Mouse (Mus musculus): Measurements from ENCODE around the gene Sec24a. TPM values are rescaled to one million over a fixed set of nuclear protein-coding genes. Genes with fewer than 3 reads are reported as not detected.
"Not testable (repeated sequence)": the region's sequence is repeated elsewhere in the genome, so short reads cannot be mapped to it uniquely, and the experiment has no call there.

The Sec24a gene
- polyA plus RNA-seq, 1 experiment from 2014 or later = 12.8 TPM

GRCm38 (mm10) chr11:51782721-51783120 lies 19.3 kb upstream of the Sec24a start:
- no peaks in the 10 kb centered on the region for H3K4me1 ChIP-seq
- H3K36me3 ChIP-seq (replicated peaks) = peaks cover 74% of the 10 kb centered on the region
- no peak overlapping the region for H3K4me3 ChIP-seq
- 91% methylated on average over 6 of the region's 6 CpGs for WGBS
- H3K27me3 ChIP-seq (ENCODE audit: poor library complexity, severe bottlenecking) = no peaks in the 10 kb centered on the region
- DNase-seq (ENCODE audit: extremely low spot score, low spot score) = no peak
- no peaks in the 10 kb centered on the region for H3K9me3 ChIP-seq
- no peak overlapping the region for H3K27ac ChIP-seq

- Histone ChIP-seq H3K27ac (no peak overlapping the region), H3K9me3 (no peaks in the 10 kb centered on the region), H3K36me3 (replicated peaks) (peaks cover 59% of the 10 kb centered on the region), H3K4me1 (no peaks in the 10 kb centered on the region), H3K27me3 (ENCODE audit: poor library complexity, severe bottlenecking) (no peaks in the 10 kb centered on the region), H3K4me3 (no peak overlapping the region)
- DNase-seq (ENCODE audit: extremely low spot score, low spot score) = no peak
- 94% methylated on average over 9 of the region's 9 CpGs for WGBS
Observed at GRCm38 (mm10) chr11:51780773-51781267, 17.4 kb upstream of the Sec24a start.

- DNase-seq (ENCODE audit: extremely low spot score, low spot score) = no peak
- no peak overlapping the region for H3K4me3 ChIP-seq
- H3K36me3 ChIP-seq (replicated peaks) = peaks cover 33% of the 10 kb centered on the region
- no peak overlapping the region for H3K27ac ChIP-seq
- H3K4me1 ChIP-seq = no peaks in the 10 kb centered on the region
- 93% methylated on average over 5 of the region's 5 CpGs for WGBS
- H3K9me3 ChIP-seq = no peaks in the 10 kb centered on the region
- H3K27me3 ChIP-seq (ENCODE audit: poor library complexity, severe bottlenecking) = no peaks in the 10 kb centered on the region
Observed at GRCm38 (mm10) chr11:51777478-51777877, 14.0 kb upstream of the Sec24a start.

GRCm38 (mm10) chr11:51775507-51775906 lies 12.1 kb upstream of the Sec24a start:
- Histone ChIP-seq H3K4me3 (no peak overlapping the region), H3K9me3 (no peaks in the 10 kb centered on the region), H3K4me1 (no peaks in the 10 kb centered on the region), H3K27ac (no peak overlapping the region), H3K36me3 (replicated peaks) (peaks cover 13% of the 10 kb centered on the region), H3K27me3 (ENCODE audit: poor library complexity, severe bottlenecking) (no peaks in the 10 kb centered on the region)
- 93% methylated on average over 3 of the region's 3 CpGs for WGBS
- DNase-seq (ENCODE audit: extremely low spot score, low spot score) = no peak

GRCm38 (mm10) chr11:51768296-51768695 lies 4.9 kb upstream of the Sec24a start:
- Histone ChIP-seq H3K27ac (no peak overlapping the region), H3K9me3 (no peaks in the 10 kb centered on the region), H3K36me3 (replicated peaks) (no peaks in the 10 kb centered on the region), H3K4me3 (no peak overlapping the region), H3K4me1 (peaks cover 16% of the 10 kb centered on the region), H3K27me3 (ENCODE audit: poor library complexity, severe bottlenecking) (no peaks in the 10 kb centered on the region)
- WGBS = 82% methylated on average over 5 of the region's 5 CpGs
- no peak for DNase-seq (ENCODE audit: extremely low spot score, low spot score)

- Histone ChIP-seq H3K36me3 (replicated peaks) (no peaks in the 10 kb centered on the region), H3K27me3 (ENCODE audit: poor library complexity, severe bottlenecking) (no peaks in the 10 kb centered on the region), H3K9me3 (no peaks in the 10 kb centered on the region), H3K27ac (no peak overlapping the region), H3K4me1 (peaks cover 22% of the 10 kb centered on the region), H3K4me3 (no peak overlapping the region)
- WGBS = 88% methylated on average over 8 of the region's 8 CpGs
- no peak for DNase-seq (ENCODE audit: extremely low spot score, low spot score)
Observed at GRCm38 (mm10) chr11:51767579-51768220, 4.3 kb upstream of the Sec24a start.

- H3K9me3 ChIP-seq = no peaks in the 10 kb centered on the region
- no peaks in the 10 kb centered on the region for H3K36me3 ChIP-seq (replicated peaks)
- no peak overlapping the region for H3K27ac ChIP-seq
- peaks cover 22% of the 10 kb centered on the region for H3K4me1 ChIP-seq
- H3K4me3 ChIP-seq = peak overlapping the region; percentile 93; the same call in 1 of the 2 replicates
- peaks cover 9% of the 10 kb centered on the region; the same call in 1 of the 2 replicates for H3K27me3 ChIP-seq (ENCODE audit: poor library complexity, severe bottlenecking)
- DNase-seq (ENCODE audit: extremely low spot score, low spot score) = no peak
- WGBS = 88% methylated on average over 4 of the region's 4 CpGs
Observed at GRCm38 (mm10) chr11:51764816-51765215, 1.4 kb upstream of the Sec24a start.

GRCm38 (mm10) chr11:51763955-51764354 lies 521 bp upstream of the Sec24a start:
- peak overlapping the region; percentile 83 for H3K27ac ChIP-seq
- H3K36me3 ChIP-seq (replicated peaks) = no peaks in the 10 kb centered on the region
- H3K4me3 ChIP-seq = peak overlapping the region; percentile 93
- H3K4me1 ChIP-seq = peaks cover 22% of the 10 kb centered on the region
- no peak for DNase-seq (ENCODE audit: extremely low spot score, low spot score)
- peaks cover 9% of the 10 kb centered on the region; the same call in 1 of the 2 replicates for H3K27me3 ChIP-seq (ENCODE audit: poor library complexity, severe bottlenecking)
- H3K9me3 ChIP-seq = no peaks in the 10 kb centered on the region
- WGBS = 8% methylated on average over 13 of the region's 13 CpGs

GRCm38 (mm10) chr11:51761241-51761640 lies 2.2 kb downstream of the Sec24a start:
- Histone ChIP-seq H3K4me3 (no peak overlapping the region), H3K27ac (no peak overlapping the region), H3K4me1 (peaks cover 32% of the 10 kb centered on the region), H3K27me3 (ENCODE audit: poor library complexity, severe bottlenecking) (peaks cover 9% of the 10 kb centered on the region; the same call in 1 of the 2 replicates), H3K9me3 (no peaks in the 10 kb centered on the region), H3K36me3 (replicated peaks) (no peaks in the 10 kb centered on the region)
- no peak for DNase-seq (ENCODE audit: extremely low spot score, low spot score)
- 77% methylated on average over 5 of the region's 5 CpGs for WGBS

GRCm38 (mm10) chr11:51759941-51760657 lies 3.3 kb downstream of the Sec24a start:
- Histone ChIP-seq H3K27me3 (ENCODE audit: poor library complexity, severe bottlenecking) (peaks cover 9% of the 10 kb centered on the region; the same call in 1 of the 2 replicates), H3K36me3 (replicated peaks) (no peaks in the 10 kb centered on the region), H3K9me3 (no peaks in the 10 kb centered on the region), H3K4me1 (peaks cover 39% of the 10 kb centered on the region), H3K27ac (no peak overlapping the region), H3K4me3 (no peak overlapping the region)
- 88% methylated on average over 6 of the region's 6 CpGs for WGBS
- DNase-seq (ENCODE audit: extremely low spot score, low spot score) = no peak

- Histone ChIP-seq H3K9me3 (no peaks in the 10 kb centered on the region), H3K27ac (no peak overlapping the region), H3K4me3 (no peak overlapping the region), H3K36me3 (replicated peaks) (no peaks in the 10 kb centered on the region), H3K4me1 (peaks cover 38% of the 10 kb centered on the region), H3K27me3 (ENCODE audit: poor library complexity, severe bottlenecking) (peaks cover 9% of the 10 kb centered on the region; the same call in 1 of the 2 replicates)
- WGBS = 81% methylated on average over 2 of the region's 2 CpGs
- no peak for DNase-seq (ENCODE audit: extremely low spot score, low spot score)
Observed at GRCm38 (mm10) chr11:51759251-51759650, 4.2 kb downstream of the Sec24a start.

- DNase-seq (ENCODE audit: extremely low spot score, low spot score); H3K36me3 ChIP-seq (replicated peaks); H3K27ac ChIP-seq; H3K4me3 ChIP-seq; H3K9me3 ChIP-seq; H3K27me3 ChIP-seq (ENCODE audit: poor library complexity, severe bottlenecking): not testable (repeated sequence)
- peaks cover 30% of the 10 kb centered on the region for H3K4me1 ChIP-seq
- 91% methylated on average over 5 of the region's 5 CpGs for WGBS
Observed at GRCm38 (mm10) chr11:51758207-51758606, 5.2 kb downstream of the Sec24a start.

- H3K36me3 ChIP-seq (replicated peaks) = peaks cover 2% of the 10 kb centered on the region; the same call in 1 of the 2 replicates
- no peak for DNase-seq (ENCODE audit: extremely low spot score, low spot score)
- H3K9me3 ChIP-seq = no peaks in the 10 kb centered on the region
- H3K27me3 ChIP-seq (ENCODE audit: poor library complexity, severe bottlenecking) = peaks cover 9% of the 10 kb centered on the region; the same call in 1 of the 2 replicates
- no peak overlapping the region for H3K4me3 ChIP-seq
- 95% methylated on average over 5 of the region's 5 CpGs for WGBS
- H3K4me1 ChIP-seq = peaks cover 26% of the 10 kb centered on the region
- no peak overlapping the region for H3K27ac ChIP-seq
Observed at GRCm38 (mm10) chr11:51757625-51758024, 5.8 kb downstream of the Sec24a start.

Measured in forebrain, embryonic 10.5 days (tissue).